In genomic region chr7:109804843-109805242, GRCm38 (mm10) we compare ENCODE assay signal across 9 mouse cellular contexts. TPM values are rescaled to one million over a fixed set of nuclear protein-coding genes. Genes with fewer than 3 reads are reported as not detected.
DNase-seq lines count a peak whose midpoint lies in the region; ATAC-seq and TF ChIP-seq lines count a peak whose summit lies in the region.
"Had no signal": no experiment of that assay in that cellular context is flagged by ENCODE, and none has a peak within 500 bp of the region (broad histone marks: within the 10 kb centered on the region; RNA-seq: fewer than 3 reads in every experiment).

No protein-coding gene starts in this region.

- H3K9ac ChIP-seq in forebrain, postnatal 0 days: no peak overlapping the region
- no peak overlapping the region for H3K9ac ChIP-seq in forebrain, embryonic 14.5 days (ENCODE audit: low read length)

- H3K27me3 ChIP-seq in forebrain, postnatal 0 days (ENCODE audit: insufficient read depth, low read length): no peaks in the 10 kb centered on the region
- H3K27me3 ChIP-seq in forebrain, embryonic 14.5 days (replicated peaks; ENCODE audit: control insufficient read depth, insufficient read depth, low read length): no peaks in the 10 kb centered on the region

- DNase-seq in forebrain, postnatal 0 days: no peak
- no peak for DNase-seq in forebrain, embryonic 14.5 days (ENCODE audit: low spot score)
- peak; percentile 20 for DNase-seq in right cerebral cortex, postnatal 14 days
- no peak for DNase-seq in right cerebral cortex, adult 2 months (ENCODE audit: low spot score in 2 of 2)
- DNase-seq in cerebellum, postnatal 14 days: peak; percentile 54 to 61
- peak; percentile 75 for DNase-seq in lung, postnatal 36 days
- no peak for DNase-seq in layer of hippocampus, postnatal 36 days
- no peak for DNase-seq in ovary, postnatal 10 days (ENCODE audit: low spot score)

- no peaks in the 10 kb centered on the region for H3K36me3 ChIP-seq in forebrain, postnatal 0 days (ENCODE audit: insufficient read depth)
- H3K36me3 ChIP-seq in forebrain, embryonic 14.5 days (ENCODE audit: control insufficient read depth, insufficient read depth, low read length): no peaks in the 10 kb centered on the region

- H3K9me3 ChIP-seq in forebrain, postnatal 0 days (ENCODE audit: low read length): no peaks in the 10 kb centered on the region
- no peaks in the 10 kb centered on the region for H3K9me3 ChIP-seq in forebrain, embryonic 14.5 days (replicated peaks; ENCODE audit: control insufficient read depth, low read length)

- WGBS in forebrain, postnatal 0 days: 67% methylated on average over 6 of the region's 6 CpGs
- 73% methylated on average over 6 of the region's 6 CpGs for WGBS in forebrain, embryonic 14.5 days

- H3K27ac ChIP-seq in forebrain, postnatal 0 days (ENCODE audit: low read depth, low read length): no peak overlapping the region
- no peak overlapping the region for H3K27ac ChIP-seq in forebrain, embryonic 14.5 days (ENCODE audit: low read depth, low read length)

- H3K4me3 ChIP-seq in forebrain, postnatal 0 days (ENCODE audit: low read depth, low read length): no peak overlapping the region
- H3K4me3 ChIP-seq in forebrain, embryonic 14.5 days (ENCODE audit: low read depth, low read length): no peak overlapping the region
- H3K4me3 ChIP-seq: myocyte had no signal

- TF ChIP-seq CTCF in forebrain, postnatal 0 days (IDR thresholded peaks at IDR 0.05; ENCODE audit: low read depth): 0 out of 2 replicates have a peak, but pooled peaks have one; percentile 20

- H3K4me1 ChIP-seq in forebrain, postnatal 0 days (ENCODE audit: insufficient read depth): no peaks in the 10 kb centered on the region
- no peaks in the 10 kb centered on the region for H3K4me1 ChIP-seq in forebrain, embryonic 14.5 days (ENCODE audit: control insufficient read depth, insufficient read depth, low read length)

- no peak overlapping the region for H3K4me2 ChIP-seq in forebrain, postnatal 0 days (ENCODE audit: low read depth)
- H3K4me2 ChIP-seq in forebrain, embryonic 14.5 days (ENCODE audit: low read length): no peak overlapping the region

- no peak for ATAC-seq in forebrain, postnatal 0 days
- ATAC-seq in forebrain, embryonic 14.5 days: no peak

RNA-seq across cellular contexts. Expression of gene Nrip3, which starts 23.0 kb away (rescaled TPM):
- 23.6 and 43.4 TPM in 2 replicates for total RNA-seq in forebrain, postnatal 0 days (2014; rRNA removed)
- 14.8 and 21.9 TPM in 2 replicates for polyA plus RNA-seq in forebrain, postnatal 0 days (2015; fragmentation: Nextera tagmentation; extraction: Ambion mirVana)
- polyA plus RNA-seq in forebrain, embryonic 14.5 days (2014; fragmentation: Nextera tagmentation; extraction: Ambion mirVana): 4.5 and 6.8 TPM in 2 replicates
- total RNA-seq in layer of hippocampus, postnatal 36 days (2021): 100 to 1,000 TPM; 209 to 247 TPM

RNA-seq across cellular contexts. Expression of gene Tmem9b, which starts 52.2 kb away (rescaled TPM):
- total RNA-seq in forebrain, postnatal 0 days (2014; rRNA removed): 109 and 139 TPM in 2 replicates
- polyA plus RNA-seq in forebrain, postnatal 0 days (2015; fragmentation: Nextera tagmentation; extraction: Ambion mirVana): 157 and 178 TPM in 2 replicates
- polyA plus RNA-seq in forebrain, embryonic 14.5 days (2014; fragmentation: Nextera tagmentation; extraction: Ambion mirVana): 115 and 117 TPM in 2 replicates
- total RNA-seq in layer of hippocampus, postnatal 36 days (2021): 100 to 1,000 TPM in 1 of 2 experiments, 10 to 100 TPM in 1; 97.9 to 107 TPM

Comparison
In these comparisons a context has a peak if more than half of its experiments do, and no peak if none do; other contexts are left out.
1. DNase-seq: peak in right cerebral cortex, postnatal 14 days (single experiment), cerebellum, postnatal 14 days (2 of 2) and lung, postnatal 36 days (single experiment); none in forebrain, postnatal 0 days (single experiment), forebrain, embryonic 14.5 days (single experiment), right cerebral cortex, adult 2 months (0 of 2), layer of hippocampus, postnatal 36 days (0 of 2) and ovary, postnatal 10 days (single experiment).